Mouse (Mus musculus) testis, adult 2 months (tissue): ENCODE measurements around the gene Amy2a5. TPM values are rescaled to one million over a fixed set of nuclear protein-coding genes. Genes with fewer than 3 reads are reported as not detected.
A peak's percentile ranks its signal among the peaks of the same experiment; 100 is the strongest.
"Not testable (repeated sequence)": the region's sequence is repeated elsewhere in the genome, so short reads cannot be mapped to it uniquely, and the experiment has no call there.

Experiments used
- H3K27ac ChIP-seq: fragments of 200-500 bp; 2 replicates; pipeline ENCODE4 v1.5.1; 2012; ENCODE audit warnings: low read depth, low read length; ENCODE audit not compliant: control insufficient read depth, insufficient read depth
- H3K27me3 ChIP-seq: fragments of 200-500 bp; 2 replicates; pipeline ENCODE4 v1.6.1; 2012; ENCODE audit warnings: mild to moderate bottlenecking, low read length, moderate library complexity; ENCODE audit not compliant: control insufficient read depth, insufficient read depth
- H3K36me3 ChIP-seq: fragments of 200-500 bp; 2 replicates; pipeline ENCODE4 v1.6.1; 2012; ENCODE audit warnings: mild to moderate bottlenecking, low read length; ENCODE audit not compliant: control insufficient read depth, insufficient read depth
- H3K4me1 ChIP-seq: fragments of 200-500 bp; 2 replicates; pipeline ENCODE4 v1.6.1; 2012; ENCODE audit warnings: low read length; ENCODE audit not compliant: control insufficient read depth, insufficient read depth
- H3K4me3 ChIP-seq: fragments of 200-500 bp; 2 replicates; pipeline ENCODE4 v1.5.1; 2012; ENCODE audit warnings: low read depth, mild to moderate bottlenecking, low read length, moderate library complexity, mixed read lengths; ENCODE audit not compliant: control insufficient read depth
- CTCF ChIP-seq: fragments of 200-500 bp; IDR thresholded peaks from 2 replicates; pipeline ENCODE4 v1.5.1; 2012; ENCODE audit warnings: low read depth, mild to moderate bottlenecking, inconsistent platforms, low read length, moderate library complexity; ENCODE audit not compliant: control insufficient read depth, insufficient read depth, insufficient replicate concordance
- POLR2A ChIP-seq: fragments of 200-500 bp; IDR thresholded peaks from 2 replicates; pipeline ENCODE4 v1.6.1; 2012; ENCODE audit warnings: low read depth, mild to moderate bottlenecking, inconsistent platforms, low read length, moderate library complexity; ENCODE audit not compliant: control insufficient read depth
- polyA plus RNA-seq: library from polyadenylated mRNA; depleted of rRNA; stranded (reverse); fragments of >200 nt; gene quantifications from 2 replicates; pipeline ENCODE4 v1.2.3, GENCODE M21; 2012; rRNA removed

Amy2a5 gene
- polyA plus RNA-seq: 0.22 TPM in 1 of 2 replicates, not detected in the other

DNA sequence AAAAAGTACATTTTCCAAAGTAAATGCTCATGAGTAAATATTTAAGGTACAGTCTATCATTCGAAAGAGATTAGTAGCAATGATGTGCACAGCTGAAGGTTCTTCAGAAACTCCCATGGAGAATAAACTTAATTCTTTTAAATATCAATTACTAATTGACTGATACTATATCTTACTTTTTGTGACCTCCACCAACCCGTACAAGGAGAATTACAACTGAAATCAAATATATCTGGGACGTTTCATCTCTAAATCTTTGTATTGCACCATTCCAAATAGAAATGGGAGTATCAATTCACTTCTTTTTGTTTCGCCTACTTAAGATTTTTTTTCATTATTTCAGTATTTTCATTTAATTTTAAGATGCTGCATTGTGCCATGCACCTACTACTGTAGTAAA, at the start of gene Amy2a5:
Gene Amy2a5, minus strand, starts transcription at position 101 of the 400 bp plus-strand sequence.
- H3K27me3 ChIP-seq, H3K36me3 ChIP-seq, H3K27ac ChIP-seq, H3K4me3 ChIP-seq, H3K4me1 ChIP-seq: not testable (repeated sequence)

DNA sequence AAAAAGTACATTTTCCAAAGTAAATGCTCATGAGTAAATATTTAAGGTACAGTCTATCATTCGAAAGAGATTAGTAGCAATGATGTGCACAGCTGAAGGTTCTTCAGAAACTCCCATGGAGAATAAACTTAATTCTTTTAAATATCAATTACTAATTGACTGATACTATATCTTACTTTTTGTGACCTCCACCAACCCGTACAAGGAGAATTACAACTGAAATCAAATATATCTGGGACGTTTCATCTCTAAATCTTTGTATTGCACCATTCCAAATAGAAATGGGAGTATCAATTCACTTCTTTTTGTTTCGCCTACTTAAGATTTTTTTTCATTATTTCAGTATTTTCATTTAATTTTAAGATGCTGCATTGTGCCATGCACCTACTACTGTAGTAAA, 32.7 kb upstream of the Amy2a5 start, which contains the start of gene Amy2a4:
Gene Amy2a4, minus strand, starts transcription at position 101 of the 400 bp plus-strand sequence.
- not testable (repeated sequence) for H3K27me3 ChIP-seq, H3K4me1 ChIP-seq, H3K4me3 ChIP-seq, H3K27ac ChIP-seq, H3K36me3 ChIP-seq

DNA sequence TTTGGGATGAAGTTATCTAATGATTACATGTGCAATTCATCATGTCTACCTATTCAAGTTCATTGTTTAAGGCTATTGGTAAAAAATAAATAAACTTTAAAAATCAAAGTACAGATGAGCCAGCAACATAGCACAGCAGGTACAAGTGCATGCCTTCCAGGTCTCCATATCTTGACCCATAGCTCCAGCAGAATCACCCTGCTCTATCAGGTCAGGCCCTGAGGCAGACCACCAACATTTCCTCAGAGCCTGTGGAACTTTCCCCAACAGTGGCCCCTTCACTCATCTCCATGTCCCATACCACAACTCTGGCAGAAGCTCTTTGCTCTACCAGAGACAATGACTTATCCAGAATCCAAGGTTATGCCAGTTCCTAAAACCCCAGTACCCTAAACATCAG, 21.6 kb upstream of the Amy2a5 start:
- H3K27ac ChIP-seq, H3K36me3 ChIP-seq, H3K4me3 ChIP-seq, H3K27me3 ChIP-seq, H3K4me1 ChIP-seq: not testable (repeated sequence)

DNA sequence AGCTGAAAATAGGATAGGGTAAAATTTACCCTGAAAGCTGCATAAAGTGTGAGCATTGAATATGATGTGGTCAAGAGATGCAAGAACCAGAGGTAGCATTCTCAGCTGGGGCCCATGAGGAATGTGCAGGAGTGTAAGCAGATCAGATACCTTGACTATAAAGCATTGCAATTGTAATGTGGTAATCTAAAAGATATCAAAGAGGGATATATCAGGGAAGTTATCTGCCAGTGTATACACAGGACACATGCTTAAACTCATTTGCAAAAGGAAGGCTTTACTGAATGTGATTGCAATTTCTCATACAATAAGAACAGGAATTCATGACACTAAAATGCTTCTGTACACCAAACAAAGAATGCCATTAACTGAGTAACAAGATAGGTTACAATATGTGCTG, 20.9 kb upstream of the Amy2a5 start:
- H3K27me3 ChIP-seq, H3K27ac ChIP-seq, H3K4me1 ChIP-seq, H3K36me3 ChIP-seq, H3K4me3 ChIP-seq: not testable (repeated sequence)

- H3K36me3 ChIP-seq: no peaks in the 10 kb centered on the region
- TF ChIP-seq POLR2A (no peak), CTCF (no peak)
These were observed 31.5 kb downstream of the Amy2a5 start for GRCm38 (mm10) chr3:113227115-113227514.

More at GRCm38 (mm10) chr3:113227115-113227514, 31.5 kb downstream of the Amy2a5 start:
- Histone ChIP-seq H3K4me3 (no peak overlapping the region), H3K27ac (0 out of 2 replicates have a peak overlapping the region, but pooled peaks have one; percentile 36), H3K27me3 (no peaks in the 10 kb centered on the region), H3K4me1 (no peaks in the 10 kb centered on the region)

Other genes starting within 250 kb of the Amy2a5 start
- gene Amy2a4, start 32.6 kb upstream of the Amy2a5 start, polyA plus RNA-seq: 0.25 TPM in 1 of 2 replicates, not detected in the other
- gene Amy2a3, start 65.2 kb upstream of the Amy2a5 start, polyA plus RNA-seq: 0.25 TPM in 1 of 2 replicates, not detected in the other
- 0.25 TPM in 1 of 2 replicates, not detected in the other for gene Amy2a2, start 97.8 kb upstream of the Amy2a5 start, polyA plus RNA-seq